Mouse (Mus musculus) macrophage (primary cell): Measurements from ENCODE around the gene March7. TPM values are rescaled to one million over a fixed set of nuclear protein-coding genes. Genes with fewer than 3 reads are reported as not detected.

Experiments
- H3K27ac ChIP-seq: fragments of 350-480 bp; formaldehyde crosslinking; 2 replicates; pipeline ENCODE4 v1.9.0; 2021
- H3K36me3 ChIP-seq: fragments of 350-480 bp; formaldehyde crosslinking; 2 replicates; pipeline ENCODE4 v1.9.0; 2021; ENCODE audit errors: inconsistent target
- H3K4me3 ChIP-seq: fragments of 350-480 bp; formaldehyde crosslinking; 2 replicates; pipeline ENCODE4 v1.9.0; 2021; ENCODE audit errors: inconsistent target
- H3K79me2 ChIP-seq: fragments of 350-480 bp; formaldehyde crosslinking; 2 replicates; pipeline ENCODE4 v1.9.0; 2021; ENCODE audit errors: inconsistent target
- WGBS: methylation state at CpG from one replicate; pipeline ENCODE4 v1.1.7; 2026; ENCODE audit warnings: inconsistent platforms; ENCODE audit not compliant: missing documents; 5-methylcytosine and 5-hydroxymethylcytosine counted together
- polyA plus RNA-seq: library from polyadenylated mRNA; stranded (reverse); fragments of 250-400 nt; gene quantifications from 3 replicates; pipeline ENCODE4 v1.2.4, GENCODE M21; 2018; ENCODE audit warnings: inconsistent platforms

March7 gene
- polyA plus RNA-seq, 1 experiment from 2014 or later: 40.1 TPM

GRCm38 (mm10) chr2:60200667-60201066 lies 9.0 kb upstream of the March7 start:
- Histone ChIP-seq H3K27ac (no peak overlapping the region), H3K79me2 (no peaks in the 10 kb centered on the region), H3K4me3 (no peak overlapping the region), H3K36me3 (no peaks in the 10 kb centered on the region)
- 71% methylated on average over 8 of the region's 8 CpGs for WGBS

GRCm38 (mm10) chr2:60202900-60203530 lies 6.7 kb upstream of the March7 start:
- Histone ChIP-seq H3K36me3 (no peaks in the 10 kb centered on the region), H3K27ac (no peak overlapping the region), H3K79me2 (peaks cover 9% of the 10 kb centered on the region; the same call in 1 of the 2 replicates), H3K4me3 (no peak overlapping the region)
- WGBS: 75% methylated on average over 5 of the region's 8 CpGs

- 92% methylated on average over 4 of the region's 4 CpGs for WGBS
- no peak overlapping the region for H3K27ac ChIP-seq
- no peaks in the 10 kb centered on the region for H3K36me3 ChIP-seq
- peaks cover 15% of the 10 kb centered on the region; the same call in 1 of the 2 replicates for H3K79me2 ChIP-seq
- no peak overlapping the region for H3K4me3 ChIP-seq
Measured at GRCm38 (mm10) chr2:60203733-60204132, 6.0 kb upstream of the March7 start.

GRCm38 (mm10) chr2:60204162-60204561 lies 5.5 kb upstream of the March7 start:
- no peak overlapping the region for H3K27ac ChIP-seq
- 57% methylated on average over 6 of the region's 6 CpGs for WGBS

GRCm38 (mm10) chr2:60205795-60206194 lies 3.9 kb upstream of the March7 start:
- Histone ChIP-seq H3K27ac (no peak overlapping the region), H3K79me2 (peaks cover 23% of the 10 kb centered on the region), H3K36me3 (no peaks in the 10 kb centered on the region), H3K4me3 (no peak overlapping the region)
- 96% methylated on average over 6 of the region's 6 CpGs for WGBS

More at GRCm38 (mm10) chr2:60204162-60204561, 5.5 kb upstream of the March7 start:
- no peaks in the 10 kb centered on the region for H3K36me3 ChIP-seq
- peaks cover 15% of the 10 kb centered on the region; the same call in 1 of the 2 replicates for H3K79me2 ChIP-seq
- no peak overlapping the region for H3K4me3 ChIP-seq

GRCm38 (mm10) chr2:60209122-60209611 lies 520 bp upstream of the March7 start:
- peak overlapping the region; percentile 81 for H3K4me3 ChIP-seq
- WGBS: 1% methylated on average over 35 of the region's 35 CpGs
- H3K27ac ChIP-seq: peak overlapping the region; percentile 63
- H3K79me2 ChIP-seq: peaks cover 57% of the 10 kb centered on the region
- no peaks in the 10 kb centered on the region for H3K36me3 ChIP-seq

GRCm38 (mm10) chr2:60210821-60211220 lies 1.1 kb downstream of the March7 start:
- no peaks in the 10 kb centered on the region for H3K36me3 ChIP-seq
- peak overlapping the region; percentile 83 for H3K4me3 ChIP-seq
- peaks cover 74% of the 10 kb centered on the region for H3K79me2 ChIP-seq
- 11% methylated on average over 5 of the region's 5 CpGs for WGBS
- peak overlapping the region; percentile 67; the same call in 1 of the 2 replicates for H3K27ac ChIP-seq

GRCm38 (mm10) chr2:60212488-60212887 lies 2.8 kb downstream of the March7 start:
- H3K36me3 ChIP-seq: no peaks in the 10 kb centered on the region
- H3K4me3 ChIP-seq: no peak overlapping the region

GRCm38 (mm10) chr2:60214683-60215082 lies 5.0 kb downstream of the March7 start:
- peaks cover 97% of the 10 kb centered on the region for H3K79me2 ChIP-seq
- no peak overlapping the region for H3K4me3 ChIP-seq
- no peaks in the 10 kb centered on the region for H3K36me3 ChIP-seq
- 94% methylated on average over 2 of the region's 2 CpGs for WGBS
- no peak overlapping the region for H3K27ac ChIP-seq

More at GRCm38 (mm10) chr2:60212488-60212887, 2.8 kb downstream of the March7 start:
- no peak overlapping the region for H3K27ac ChIP-seq
- H3K79me2 ChIP-seq: peaks cover 86% of the 10 kb centered on the region

- H3K27ac ChIP-seq: no peak overlapping the region
- no peaks in the 10 kb centered on the region for H3K36me3 ChIP-seq
- WGBS: 86% methylated on average over 4 of the region's 4 CpGs
- H3K79me2 ChIP-seq: peaks cover 100% of the 10 kb centered on the region
- H3K4me3 ChIP-seq: no peak overlapping the region
Measured at GRCm38 (mm10) chr2:60216547-60217153, 7.0 kb downstream of the March7 start.

- WGBS: 34% methylated on average over 6 of the region's 6 CpGs
- Histone ChIP-seq H3K4me3 (no peak overlapping the region), H3K27ac (no peak overlapping the region), H3K36me3 (no peaks in the 10 kb centered on the region), H3K79me2 (peaks cover 100% of the 10 kb centered on the region)
Measured at GRCm38 (mm10) chr2:60217620-60218019, 7.9 kb downstream of the March7 start.

- H3K36me3 ChIP-seq: no peaks in the 10 kb centered on the region
- 94% methylated on average over 6 of the region's 6 CpGs for WGBS
- no peak overlapping the region for H3K4me3 ChIP-seq
- no peak overlapping the region for H3K27ac ChIP-seq
- H3K79me2 ChIP-seq: peaks cover 100% of the 10 kb centered on the region
Measured at GRCm38 (mm10) chr2:60221236-60221635, 11.5 kb downstream of the March7 start.

GRCm38 (mm10) chr2:60221954-60222353 lies 12.3 kb downstream of the March7 start:
- H3K79me2 ChIP-seq: peaks cover 100% of the 10 kb centered on the region
- WGBS: 95% methylated on average over 2 of the region's 2 CpGs
- no peak overlapping the region for H3K4me3 ChIP-seq
- no peaks in the 10 kb centered on the region for H3K36me3 ChIP-seq
- H3K27ac ChIP-seq: no peak overlapping the region

GRCm38 (mm10) chr2:60223489-60223888 lies 13.8 kb downstream of the March7 start:
- WGBS: 33% methylated on average over 1 of the region's 1 CpGs
- Histone ChIP-seq H3K79me2 (peaks cover 100% of the 10 kb centered on the region), H3K27ac (no peak overlapping the region), H3K4me3 (no peak overlapping the region), H3K36me3 (no peaks in the 10 kb centered on the region)

- Histone ChIP-seq H3K4me3 (no peak overlapping the region), H3K36me3 (peaks cover 37% of the 10 kb centered on the region; the same call in 1 of the 2 replicates), H3K79me2 (peaks cover 100% of the 10 kb centered on the region), H3K27ac (no peak overlapping the region)
- 100% methylated on average over 1 of the region's 1 CpGs for WGBS
Measured at GRCm38 (mm10) chr2:60228470-60228869, 18.8 kb downstream of the March7 start.
